Mouse (Mus musculus) bone marrow macrophage, adult 2 months (primary cell): ENCODE measurements around the gene Washc1.

Experiments used
- CTCF ChIP-seq: IDR thresholded peaks from 2 replicates; pipeline ENCODE4 v1.5.1; 2012; ENCODE audit warnings: low read depth, mild to moderate bottlenecking, low read length, moderate library complexity
- POLR2A ChIP-seq: IDR thresholded peaks from 2 replicates; pipeline ENCODE4 v1.6.1; 2012; ENCODE audit warnings: mild to moderate bottlenecking, low read depth, low read length, borderline replicate concordance

DNA sequence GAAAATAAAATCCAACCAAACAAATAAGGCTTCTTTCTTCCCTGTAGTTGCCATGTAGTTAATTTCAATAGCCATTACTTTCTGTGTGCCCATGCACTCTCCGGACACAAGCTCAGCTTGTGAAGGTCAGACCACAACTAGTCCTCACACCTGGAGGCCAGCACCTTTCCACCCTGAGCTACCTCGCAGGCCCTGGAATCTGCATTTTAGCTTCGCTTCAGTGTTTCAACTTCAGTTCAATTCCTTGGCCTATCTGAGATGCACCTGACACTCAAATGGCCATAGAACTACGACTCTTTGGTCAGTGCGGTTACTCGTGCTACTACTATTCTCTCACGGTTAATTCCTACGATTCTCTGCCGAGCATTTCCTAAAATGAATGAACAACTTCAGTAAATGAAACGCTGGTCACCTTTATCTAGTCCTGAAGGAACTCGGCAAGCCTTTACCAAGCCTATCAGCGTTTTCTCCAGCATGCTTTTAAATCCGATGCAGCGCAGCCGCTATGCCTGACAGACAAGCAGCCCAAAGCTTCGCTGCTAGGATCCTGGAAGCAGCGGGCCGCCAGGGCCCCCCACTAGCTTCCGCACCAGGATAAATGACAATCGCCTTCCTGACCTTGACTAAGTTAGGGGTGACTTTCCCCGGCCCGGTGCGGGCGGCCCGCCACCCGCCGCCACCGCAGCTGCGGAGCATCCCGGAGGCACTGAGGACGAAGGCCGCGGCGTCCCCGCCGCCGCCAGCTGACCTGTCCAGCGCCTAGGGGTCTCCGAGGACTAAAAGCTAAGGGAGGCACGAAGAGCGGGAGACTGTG, 10.6 kb upstream of the Washc1 start:
- TF ChIP-seq POLR2A (no peak), CTCF (no peak)
